Mouse (Mus musculus) left cerebral cortex, adult 18-20 months (tissue): ENCODE measurements around the gene Plcg2. TPM values are rescaled to one million over a fixed set of nuclear protein-coding genes. Genes with fewer than 3 reads are reported as not detected.

Experiments used
- DNase-seq, 2 experiments: peaks; one replicate each; pipeline ENCODE4 v3.0.0; 2021 to 2022; ENCODE audit warnings: low spot score in 2 of 2, mixed read lengths in 1 of 2
- long read RNA-seq, 2 experiments: library from polyadenylated mRNA; stranded (forward); transcript quantifications; one replicate each; pipeline ENCODE4 v2.0.0; 2021
- total RNA-seq, 2 experiments: library from RNA; stranded (reverse); gene quantifications; 2 replicates each; pipeline ENCODE4 v1.2.3; 2021

Gene Plcg2
- total RNA-seq: 1 to 10 TPM; 2.6 to 2.7 TPM
- long read RNA-seq, experiment 1, full-length matches to known transcripts: 2 of 3 reads
- long read RNA-seq, experiment 1, partial matches to known transcripts: 1 of 3 reads
- long read RNA-seq, experiment 1, other reads (novel, unspliced or antisense): 0 of 3 reads
- long read RNA-seq, experiment 2: 0 reads

DNA sequence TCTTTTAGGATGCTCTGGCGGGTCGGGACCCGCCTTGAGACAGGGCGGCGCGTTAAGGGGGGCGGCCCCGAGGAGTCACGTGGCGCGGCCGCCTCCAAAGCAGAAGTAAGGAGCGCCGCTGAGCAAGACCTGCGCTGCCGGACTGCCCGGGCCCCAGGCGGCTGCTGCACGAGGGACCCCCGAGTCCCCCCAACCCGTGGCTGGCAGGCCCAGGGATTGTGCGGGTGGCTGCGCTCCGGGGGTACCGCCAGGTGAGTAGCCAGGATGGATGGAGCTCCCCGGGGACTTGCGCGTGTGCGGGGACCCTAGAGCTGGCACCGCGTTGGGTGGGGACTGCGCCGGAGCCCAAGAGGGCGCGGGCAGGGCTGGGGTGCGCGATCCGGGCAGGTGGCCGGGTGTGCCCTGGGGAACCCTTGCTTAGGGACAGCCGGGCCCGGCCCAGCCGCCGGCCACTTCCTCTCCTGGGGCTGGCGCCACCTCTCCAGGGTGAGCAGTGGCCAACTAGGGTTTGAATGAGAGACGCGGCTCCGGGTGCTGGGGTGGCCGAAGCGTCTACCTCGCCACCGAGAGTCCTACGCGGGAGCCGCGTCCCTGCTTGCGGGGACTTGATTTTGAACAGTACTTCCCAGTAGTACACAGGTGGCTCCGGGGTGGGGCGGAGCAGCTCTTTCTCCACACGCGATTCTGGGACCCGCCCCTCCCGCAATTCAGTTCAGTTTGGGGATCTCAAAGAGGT lies at the start of gene Plcg2:
Gene Plcg2, plus strand, starts transcription at position 113 of the 736 bp plus-strand sequence.
- DNase-seq: no peak

GRCm38 (mm10) chr8:117451072-117451471 lies 47.0 kb upstream of the Plcg2 start:
- peak; percentile 36 to 57 for DNase-seq

DNA sequence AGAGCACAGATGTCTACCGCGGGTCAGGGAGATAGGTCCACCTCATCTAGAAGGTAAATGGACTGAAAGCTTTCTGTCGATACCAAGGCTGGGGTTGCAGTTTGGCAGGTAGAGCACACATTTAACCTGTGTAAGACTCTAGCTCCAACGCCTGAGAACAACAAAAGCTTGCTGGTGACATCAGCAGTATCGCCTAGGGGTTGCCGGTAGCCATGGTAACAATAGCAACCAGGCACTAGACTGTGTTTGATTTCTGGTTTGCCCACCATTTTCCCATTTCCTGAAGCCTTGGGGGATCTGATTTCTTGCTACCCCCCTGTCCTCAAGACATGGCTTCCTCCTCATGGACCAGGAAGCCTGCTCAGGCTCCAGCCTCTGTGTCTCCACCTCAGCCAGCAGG lies 44.1 kb upstream of the Plcg2 start:
- no peak for DNase-seq

GRCm38 (mm10) chr8:117454516-117455116 lies 43.5 kb upstream of the Plcg2 start:
- no peak for DNase-seq

DNA sequence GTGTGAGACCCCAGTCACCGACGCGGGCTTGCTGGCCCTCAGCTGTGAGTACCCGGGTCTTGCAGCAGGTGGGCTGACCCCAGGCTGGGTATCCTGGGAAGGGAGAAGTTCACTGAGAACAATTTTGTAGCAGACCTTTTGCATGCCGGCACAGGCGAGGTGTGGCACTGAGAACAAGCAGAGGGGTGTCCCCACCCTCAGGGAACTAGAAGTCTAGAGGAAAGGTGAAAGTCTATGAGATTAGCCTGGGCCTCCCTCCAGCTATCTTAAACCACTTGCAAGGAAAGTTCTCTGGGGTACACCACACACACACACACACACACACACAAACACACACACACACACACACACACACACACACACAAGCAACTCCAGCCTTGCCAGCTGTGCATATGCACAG lies 42.4 kb upstream of the Plcg2 start:
- no peak for DNase-seq

DNA sequence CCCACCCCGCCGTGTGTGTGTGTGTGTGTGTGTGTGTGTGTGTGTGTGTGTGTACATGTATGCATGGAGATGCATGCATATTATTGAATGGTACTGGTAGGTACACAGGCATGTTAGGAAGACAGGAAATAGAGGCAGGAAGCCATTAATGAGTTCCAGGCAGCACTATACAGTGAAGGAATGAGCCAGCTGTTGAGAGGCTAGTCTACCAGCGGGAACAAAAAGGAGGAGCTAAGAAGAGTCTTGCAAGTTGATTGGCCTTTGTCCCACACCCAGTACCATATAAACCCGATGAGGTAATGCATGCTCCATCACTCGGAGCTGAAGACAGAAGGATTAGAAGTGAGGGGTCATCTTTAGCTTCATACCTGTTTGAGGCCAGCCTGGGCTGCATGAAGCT lies 39.7 kb upstream of the Plcg2 start:
- DNase-seq: no peak

GRCm38 (mm10) chr8:117462701-117463284 lies 35.3 kb upstream of the Plcg2 start:
- no peak for DNase-seq

GRCm38 (mm10) chr8:117464525-117464924 lies 33.6 kb upstream of the Plcg2 start:
- DNase-seq: no peak

DNA sequence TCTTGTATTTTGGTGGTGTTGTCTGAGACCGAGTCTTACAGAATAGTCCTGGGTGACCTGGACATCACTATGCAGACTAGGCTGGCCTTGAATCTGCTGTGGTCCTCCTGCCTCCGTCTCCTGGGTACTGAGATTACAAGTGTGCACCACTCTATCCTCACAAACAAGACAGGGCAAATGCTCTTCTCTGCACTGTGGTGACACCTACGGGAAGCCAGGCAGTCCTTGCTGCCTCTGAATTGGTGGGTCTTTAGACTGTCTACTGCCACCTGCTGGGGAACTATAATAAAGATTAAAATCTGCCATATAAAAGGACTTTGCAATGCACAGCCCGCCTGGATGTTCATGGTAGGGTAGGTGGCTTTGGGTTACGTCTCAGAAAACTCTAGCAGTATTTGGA lies 32.8 kb upstream of the Plcg2 start:
- peak; percentile 62 to 68 for DNase-seq

DNA sequence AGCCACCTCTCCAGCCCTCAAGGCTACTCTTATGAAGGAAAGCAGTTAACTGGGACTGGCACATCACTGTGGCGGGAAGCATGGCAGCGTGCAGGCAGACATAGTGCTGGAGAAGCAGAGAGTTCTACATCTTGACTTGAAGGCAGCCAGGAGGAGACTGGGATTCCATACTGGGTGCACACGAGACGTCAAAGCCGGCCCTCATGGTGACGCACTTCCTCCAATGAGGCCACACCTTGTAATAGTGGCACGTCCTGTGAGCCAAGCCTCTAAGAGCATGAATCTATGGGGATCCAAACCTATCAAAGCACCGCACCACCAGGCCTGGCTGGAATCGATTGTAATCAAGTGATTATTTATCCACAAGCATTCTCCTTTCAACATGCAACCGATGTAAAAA lies 30.6 kb upstream of the Plcg2 start:
- no peak for DNase-seq

DNA sequence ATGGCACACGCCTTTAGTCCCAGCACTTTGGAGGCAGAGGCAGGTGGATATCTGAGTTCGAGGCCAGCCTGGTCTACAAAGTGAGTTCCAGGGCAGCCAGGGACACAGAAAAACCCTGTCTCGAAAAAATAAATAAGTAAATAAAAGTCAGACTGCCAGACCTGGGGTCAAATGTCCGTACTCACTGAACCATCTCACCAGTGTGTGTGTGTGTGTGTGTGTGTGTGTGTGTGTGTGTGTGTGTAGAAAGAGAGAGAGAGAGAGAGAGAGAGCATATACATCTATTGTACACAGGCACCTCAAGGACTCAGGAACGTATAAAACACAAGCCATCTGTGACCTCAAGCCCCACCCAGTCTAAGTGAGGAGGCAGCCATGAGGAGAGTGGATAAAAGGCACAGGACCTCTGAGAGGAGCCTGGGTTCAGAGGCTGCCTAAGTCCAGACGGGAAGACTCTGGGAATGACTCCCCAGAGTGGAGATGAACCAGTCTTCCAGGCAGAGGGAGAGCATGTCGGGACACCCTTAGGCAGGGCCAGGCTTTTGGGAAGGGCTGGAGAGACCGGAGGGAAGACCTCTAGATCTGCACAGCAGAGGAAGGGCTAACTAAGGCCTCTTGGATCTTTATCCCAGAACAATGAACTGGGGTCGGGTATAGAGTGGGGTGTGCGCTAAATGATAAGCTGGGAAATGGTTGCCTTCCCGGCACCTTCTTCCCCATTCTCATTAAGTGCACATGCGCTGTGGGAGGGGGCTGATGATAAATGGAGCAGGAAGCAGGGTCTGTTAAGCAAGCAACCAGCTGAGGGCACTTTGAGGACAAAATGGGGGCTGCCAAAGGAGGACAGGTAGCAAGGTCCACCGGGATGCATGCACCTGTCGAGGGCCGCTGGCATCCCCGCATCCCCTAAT lies 28.4 kb upstream of the Plcg2 start:
- DNase-seq: no peak

DNA sequence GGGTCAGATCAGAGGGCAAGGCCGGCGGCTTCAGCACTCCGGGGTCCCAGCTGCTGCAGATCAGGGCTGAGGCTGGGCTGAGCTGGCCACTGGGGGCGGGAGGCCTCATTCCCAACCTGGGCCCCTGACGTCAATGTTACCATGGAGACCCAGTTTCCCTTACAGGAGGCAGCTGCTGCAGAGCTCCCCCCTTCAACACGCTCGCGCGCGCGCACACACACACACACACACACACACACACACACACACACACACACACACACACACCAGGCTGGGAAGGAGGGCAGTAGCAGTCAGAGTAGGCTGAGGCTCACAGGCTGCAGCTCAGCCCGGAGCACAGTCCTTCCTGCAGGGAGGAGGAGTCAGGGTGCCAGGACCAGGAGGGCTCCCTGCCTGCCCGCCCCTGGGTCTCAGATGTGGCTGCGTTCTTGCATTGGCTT lies 27.7 kb upstream of the Plcg2 start:
- peak; percentile 88 to 91 for DNase-seq

DNA sequence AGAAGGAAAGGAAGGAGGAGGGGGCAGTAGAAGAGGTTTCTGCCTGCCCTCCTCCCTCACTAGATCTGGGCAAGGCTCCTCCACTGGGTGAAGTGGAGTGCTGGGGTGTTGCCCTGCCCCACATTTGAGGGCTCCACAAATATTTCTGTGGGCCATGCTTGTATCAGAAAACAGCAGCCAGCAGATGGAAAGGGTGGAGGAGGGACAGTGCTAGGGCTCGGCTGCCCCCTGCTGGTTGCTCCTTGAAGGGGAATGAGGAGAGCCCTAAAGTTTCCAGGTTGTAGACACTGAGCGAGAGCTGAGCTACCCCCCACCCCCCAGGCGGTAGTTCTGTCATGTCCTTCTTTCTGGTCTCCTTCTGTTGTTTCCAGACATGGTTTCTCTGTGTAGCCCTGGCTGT lies 26.9 kb upstream of the Plcg2 start:
- peak; percentile 80 to 81 for DNase-seq

DNA sequence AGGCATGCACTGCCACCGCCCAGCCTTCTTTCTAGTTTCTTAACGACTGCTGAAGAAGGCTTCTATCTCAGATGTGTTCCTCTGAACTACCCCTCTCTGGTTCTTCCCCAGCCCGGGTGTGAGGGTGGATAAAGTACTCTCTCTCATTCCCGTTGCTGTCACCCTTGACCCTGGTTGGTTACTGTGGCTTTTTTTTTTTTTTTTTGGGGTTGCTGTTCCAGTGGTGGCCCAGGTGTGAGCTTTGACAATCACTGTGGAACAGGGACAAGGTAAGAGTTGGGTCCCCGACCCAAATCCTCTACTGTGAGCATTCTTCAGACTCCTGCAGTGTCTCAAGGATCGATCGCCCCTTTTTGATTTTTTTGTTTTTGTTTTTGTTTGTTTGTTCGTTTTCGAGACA lies 26.4 kb upstream of the Plcg2 start:
- DNase-seq: no peak

DNA sequence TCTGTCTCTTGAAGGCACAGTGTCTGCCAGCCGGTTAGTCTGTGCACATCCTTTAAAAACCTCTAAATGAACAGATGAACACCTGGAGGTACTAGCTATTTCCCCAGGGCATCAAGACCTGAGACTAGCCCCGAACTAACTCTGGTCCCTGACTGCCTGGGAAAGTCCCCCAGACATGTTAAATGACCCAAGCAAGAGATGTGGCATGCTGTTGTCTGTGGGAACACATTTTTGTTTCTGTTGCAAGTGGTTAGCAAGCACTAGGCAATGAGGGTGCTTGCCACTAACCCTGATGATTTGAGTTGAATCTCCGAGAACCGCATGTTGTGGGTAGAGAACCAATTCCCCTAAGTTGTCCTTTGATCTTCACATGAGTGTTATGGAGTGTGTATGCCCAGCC lies 25.8 kb upstream of the Plcg2 start:
- no peak for DNase-seq

DNA sequence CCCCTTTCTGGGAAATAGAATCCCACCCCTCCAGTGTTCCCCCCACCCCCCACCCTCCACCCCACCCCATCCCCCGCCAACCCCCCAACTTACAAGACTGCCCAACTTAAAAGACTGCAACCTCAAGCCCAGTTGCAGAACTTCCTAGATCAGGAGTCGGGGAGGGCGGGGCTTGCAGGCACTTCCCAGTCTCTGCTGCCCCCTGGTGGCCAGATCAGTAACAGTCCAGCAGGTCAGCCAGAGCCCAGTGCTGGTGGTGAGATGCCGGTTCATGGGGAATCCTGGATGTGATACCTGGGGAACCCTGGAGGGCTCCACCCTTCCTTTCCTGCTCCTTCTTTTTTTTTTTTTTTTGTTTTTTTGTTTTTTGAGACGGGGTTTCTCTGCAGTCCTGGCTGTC lies 23.1 kb upstream of the Plcg2 start:
- peak; percentile 92 to 97 for DNase-seq

DNA sequence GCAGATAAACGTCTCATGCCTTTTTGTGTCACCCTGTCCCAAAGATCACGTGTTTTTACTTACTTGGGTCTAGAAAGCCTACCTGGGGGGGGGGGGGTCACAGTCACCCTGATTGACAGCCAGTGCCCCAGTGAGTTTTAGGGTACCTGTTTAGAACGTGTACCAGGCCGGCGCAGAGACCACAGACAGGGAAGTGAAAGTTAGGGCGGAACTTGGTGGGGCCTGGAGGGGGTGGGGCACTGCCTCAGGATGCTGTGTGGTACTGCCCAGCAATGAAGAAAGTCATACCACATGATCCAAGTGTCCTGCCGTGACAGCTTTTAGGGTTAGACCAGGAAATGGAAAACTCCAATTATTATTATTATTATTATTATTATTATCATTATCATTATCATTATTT lies 22.3 kb upstream of the Plcg2 start:
- DNase-seq: no peak

- DNase-seq: no peak
Measured at GRCm38 (mm10) chr8:117478082-117478481, 20.0 kb upstream of the Plcg2 start.

DNA sequence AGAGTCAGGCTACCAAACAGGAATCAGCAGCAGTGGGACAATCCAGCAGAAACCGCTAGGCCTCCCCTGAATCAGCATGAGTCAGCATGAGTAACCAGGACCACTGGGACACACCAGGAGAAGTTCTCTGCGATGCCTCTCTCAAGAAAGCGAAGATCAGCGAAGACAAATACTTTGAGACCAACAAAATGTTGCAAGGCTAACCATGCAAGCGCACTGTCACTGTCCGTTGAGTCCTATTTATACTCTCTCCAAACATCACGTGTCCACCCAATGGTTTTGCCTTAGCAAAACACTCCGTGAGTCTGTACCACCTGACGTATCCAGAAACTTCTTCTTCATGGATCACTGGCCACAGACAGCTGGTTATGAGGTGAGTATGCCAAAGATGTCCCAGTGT lies 18.1 kb upstream of the Plcg2 start:
- no peak for DNase-seq

- no peak for DNase-seq
Measured at GRCm38 (mm10) chr8:117480516-117480915, 17.6 kb upstream of the Plcg2 start.

GRCm38 (mm10) chr8:117481830-117482229 lies 16.3 kb upstream of the Plcg2 start:
- no peak for DNase-seq
